Mouse (Mus musculus): ENCODE results near the gene Zfand2b.

Zfand2b gene

DNA sequence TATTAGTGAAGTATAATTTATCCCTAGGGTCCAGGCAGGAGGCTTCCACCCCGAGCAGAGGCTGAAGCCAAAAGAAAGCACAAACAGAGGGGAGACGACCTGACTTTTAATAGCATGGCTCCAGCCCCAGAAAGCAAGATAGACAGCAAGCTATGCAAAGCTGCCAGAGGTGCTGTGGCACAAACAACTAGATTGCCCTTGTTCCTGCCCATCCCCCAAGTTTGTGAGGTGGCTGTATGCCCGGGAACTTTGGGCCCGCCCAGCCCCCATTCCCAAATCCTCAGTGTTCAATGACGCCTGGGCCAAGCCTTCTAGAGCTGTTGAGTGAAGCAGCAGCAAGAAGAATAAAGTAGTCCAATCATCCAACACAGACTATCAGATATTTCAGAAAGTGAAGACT is 46.4 kb downstream of the Zfand2b start:
- no peak for DNase-seq

DNA sequence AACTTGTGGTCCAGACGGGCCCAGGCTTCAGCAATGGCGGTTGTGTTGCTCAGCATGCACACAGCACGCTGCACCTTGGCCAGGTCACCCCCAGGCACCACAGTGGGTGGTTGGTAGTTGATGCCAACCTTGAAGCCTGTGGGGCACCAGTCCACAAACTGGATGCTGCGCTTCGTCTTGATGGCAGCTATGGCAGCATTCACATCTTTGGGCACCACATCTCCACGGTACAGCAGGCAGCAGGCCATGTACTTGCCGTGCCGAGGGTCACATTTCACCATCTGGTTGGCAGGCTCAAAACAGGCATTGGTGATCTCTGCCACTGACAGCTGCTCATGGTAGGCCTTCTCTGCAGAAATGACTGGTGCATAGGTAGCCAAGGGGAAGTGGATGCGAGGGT is 47.3 kb downstream of the Zfand2b start:
- no peak for DNase-seq

DNA sequence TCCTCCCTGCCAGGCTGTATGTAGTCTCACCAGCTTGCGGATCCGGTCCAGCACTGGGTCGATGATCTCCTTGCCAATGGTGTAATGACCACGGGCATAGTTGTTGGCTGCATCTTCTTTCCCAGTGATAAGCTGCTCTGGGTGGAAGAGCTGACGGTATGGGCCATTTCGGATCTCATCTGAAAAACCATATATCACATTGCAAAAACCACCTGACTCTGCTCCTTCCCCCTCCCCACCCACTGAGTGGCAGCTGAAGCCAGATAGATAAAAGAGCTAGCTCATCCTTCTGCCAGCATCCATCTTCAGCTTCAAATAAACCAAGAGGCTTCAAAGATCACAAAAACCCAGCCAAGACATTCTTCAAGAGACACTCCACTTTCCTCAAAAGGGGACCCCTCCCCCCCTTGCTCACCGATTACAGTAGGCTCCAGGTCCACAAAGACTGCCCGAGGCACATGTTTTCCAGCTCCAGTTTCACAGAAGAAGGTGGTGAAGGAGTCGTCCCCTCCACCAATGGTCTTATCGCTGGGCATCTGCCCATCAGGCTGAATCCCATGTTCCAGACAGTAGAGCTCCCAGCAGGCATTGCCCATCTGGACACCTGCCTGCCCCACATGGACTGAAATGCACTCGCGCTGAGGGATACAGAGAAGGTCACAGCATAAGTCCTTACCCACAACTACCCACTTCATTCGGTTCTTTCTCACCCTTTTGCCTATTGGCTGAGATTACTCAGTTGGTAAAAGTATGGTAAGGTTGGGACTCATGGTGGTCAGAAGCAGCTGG is 48.5 kb downstream of the Zfand2b start:
- no peak for DNase-seq

DNA sequence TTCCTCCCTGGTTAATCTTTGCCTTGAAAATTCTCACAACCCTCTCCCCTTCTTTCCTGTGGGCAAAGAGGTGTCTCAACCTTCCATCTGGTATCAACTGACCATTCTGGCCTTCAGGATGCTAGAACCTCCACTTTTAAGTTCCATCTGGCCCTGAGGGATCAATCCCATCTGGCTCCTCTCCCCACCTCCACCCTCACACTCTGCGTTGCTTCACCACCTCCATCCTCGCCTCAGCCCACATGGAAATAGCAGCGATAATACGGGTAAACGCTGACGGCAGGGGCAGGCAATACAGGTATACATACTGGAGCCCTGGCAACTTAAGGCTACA is 49.4 kb downstream of the Zfand2b start:
- DNase-seq = no peak

DNA sequence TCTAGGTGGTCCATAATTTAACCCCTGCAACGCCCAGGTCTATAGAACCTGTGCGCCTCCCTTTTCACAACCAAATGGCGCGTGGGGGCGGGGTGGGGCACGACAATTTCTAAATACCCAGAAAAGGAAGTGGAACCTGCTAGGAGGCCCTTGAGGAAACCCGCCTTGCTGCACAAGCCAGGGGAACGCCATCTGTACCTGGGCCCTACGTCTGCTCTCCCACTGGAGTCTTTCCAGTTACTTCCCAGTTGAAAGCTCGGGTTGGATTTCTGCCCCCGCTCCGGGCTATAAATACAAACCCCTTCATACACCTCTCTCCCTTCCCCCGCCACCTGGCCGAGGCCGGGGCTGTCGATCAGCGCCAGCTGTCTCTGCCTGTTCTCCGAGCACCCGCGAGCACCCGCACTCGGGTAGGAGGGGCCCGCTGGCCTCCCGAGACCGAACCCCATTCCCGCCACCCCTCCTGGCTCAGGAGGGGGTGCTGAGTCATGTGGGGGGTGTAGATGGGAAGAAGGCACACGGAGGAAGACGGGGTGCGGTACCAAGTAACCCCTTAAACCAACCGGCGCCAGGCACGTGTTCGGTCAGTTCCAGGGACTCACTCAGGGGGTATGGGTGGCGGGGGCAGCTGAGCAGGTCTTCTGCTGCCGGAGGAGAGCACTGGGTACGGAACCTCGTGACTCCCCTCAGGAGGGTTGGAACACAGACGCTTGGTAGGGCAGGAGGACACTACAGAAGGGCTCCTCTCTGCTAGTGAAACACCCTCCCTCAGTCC is 50.0 kb downstream of the Zfand2b start:
- DNase-seq = peak; percentile 69 to 74

DNA sequence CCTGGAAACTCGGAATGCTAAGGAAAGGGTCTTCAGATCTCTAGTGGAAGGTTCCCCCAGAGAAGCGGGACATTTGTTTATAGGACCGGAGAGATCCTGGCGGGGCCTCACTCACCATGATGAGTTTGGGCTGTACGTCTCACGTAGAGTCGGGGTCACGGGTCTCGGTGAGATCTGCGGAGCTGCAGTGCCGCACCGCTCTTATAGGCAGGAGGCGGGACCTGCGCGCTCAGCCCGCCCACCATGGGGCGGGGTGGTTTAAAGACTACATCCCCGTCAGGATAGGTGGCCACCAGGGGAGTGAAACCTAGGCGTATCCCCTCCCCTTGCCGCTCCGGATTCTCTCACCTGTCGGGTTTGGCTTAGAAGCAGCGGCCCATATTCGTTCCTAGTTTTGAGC is 50.6 kb downstream of the Zfand2b start:
- peak; percentile 96 to 98 for DNase-seq

DNA sequence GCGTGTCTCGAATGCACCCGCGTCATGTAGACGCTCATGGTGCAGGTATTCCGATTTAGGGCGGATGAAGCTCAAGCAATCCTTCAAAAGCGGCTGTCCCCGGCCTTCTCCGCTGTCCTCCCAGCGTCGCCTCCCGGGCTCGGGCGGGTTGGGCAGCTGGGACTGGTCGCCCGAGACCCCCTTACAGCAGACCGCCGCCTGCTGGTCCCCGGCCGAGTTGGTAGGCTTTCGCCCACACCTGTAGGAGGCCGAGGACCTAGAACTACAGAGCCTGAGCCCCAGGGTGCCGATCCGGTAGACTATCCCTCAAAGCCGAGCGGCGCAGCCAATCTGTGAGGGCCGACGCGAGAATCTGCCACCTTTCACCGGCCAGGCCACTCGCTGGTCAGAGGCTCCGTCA is 51.1 kb downstream of the Zfand2b start, which contains the start of gene Tuba4a:
Gene Tuba4a (minus strand): TSS at position 335 of the 400 bp plus-strand sequence.
- no peak for DNase-seq
